In the genomic region with DNA sequence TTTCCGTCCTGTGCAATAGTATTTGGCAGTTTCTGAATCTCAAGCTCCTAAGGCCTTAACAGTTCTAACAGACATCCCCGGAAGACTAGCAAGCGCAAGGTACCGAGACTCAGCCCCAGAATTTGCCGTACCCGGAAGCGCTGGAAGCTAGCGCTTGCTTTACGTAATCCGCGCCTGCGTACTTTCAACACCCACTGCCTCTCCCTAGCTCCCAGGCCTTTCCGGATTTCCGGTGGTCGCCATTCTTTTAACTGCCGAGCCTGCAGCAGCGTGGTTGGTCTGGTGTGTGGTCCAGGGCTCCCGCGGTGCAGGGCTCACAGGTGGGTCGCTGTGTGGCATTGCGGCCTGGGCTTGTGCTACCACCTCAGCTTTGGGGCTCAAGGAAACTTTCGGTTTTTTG, we compare ENCODE assay signal across 30 mouse cellular contexts. TPM values are rescaled to one million over a fixed set of nuclear protein-coding genes. Genes with fewer than 3 reads are reported as not detected.
DNase-seq lines count a peak whose midpoint lies in the region; ATAC-seq lines count a peak whose summit lies in the region.
"Had no signal": no experiment of that assay in that cellular context is flagged by ENCODE, and none has a peak within 500 bp of the region (broad histone marks: within the 10 kb centered on the region; RNA-seq: fewer than 3 reads in every experiment).

A gene (plus strand): TSS at position 222 of the 400 bp plus-strand sequence.

- H3K36me3 ChIP-seq in limb, embryonic 15.5 days: no peaks in the 10 kb centered on the region
- no peaks in the 10 kb centered on the region for H3K36me3 ChIP-seq in limb, embryonic 10.5 days
- H3K36me3 ChIP-seq in forebrain, embryonic 13.5 days (ENCODE audit: poor library complexity, severe bottlenecking): no peaks in the 10 kb centered on the region
- H3K36me3 ChIP-seq: embryonic facial prominence, embryonic 15.5 days; forebrain, embryonic 10.5 days; G1E; hindbrain, embryonic 12.5 days; limb, embryonic 13.5 days; liver, embryonic 15.5 days; lung, embryonic 15.5 days; midbrain, embryonic 15.5 days; neural tube, embryonic 13.5 days had no signal

- 71% methylated on average over 22 of the region's 22 CpGs for WGBS in limb, embryonic 15.5 days
- WGBS in limb, embryonic 10.5 days: 87% methylated on average over 22 of the region's 22 CpGs
- whole genome bisulfite sequencing in forebrain, embryonic 13.5 days: 89% methylated on average over 22 of the region's 22 CpGs

- peak within 1 kb of the TSS; percentile 7; the same call in 1 of the 2 replicates for H3K4me3 ChIP-seq in limb, embryonic 15.5 days
- H3K4me3 ChIP-seq in limb, embryonic 10.5 days: no peak within 1 kb of the TSS
- no peak within 1 kb of the TSS for H3K4me3 ChIP-seq in forebrain, embryonic 13.5 days
- H3K4me3 ChIP-seq: embryonic facial prominence, embryonic 15.5 days; forebrain, embryonic 10.5 days; heart, adult 2 months; hindbrain, embryonic 12.5 days; limb, embryonic 13.5 days; liver, embryonic 15.5 days; lung, embryonic 15.5 days; midbrain, embryonic 15.5 days; neural tube, embryonic 13.5 days had no signal

- H3K9me3 ChIP-seq in limb, embryonic 15.5 days: no peaks in the 10 kb centered on the region
- no peaks in the 10 kb centered on the region for H3K9me3 ChIP-seq in limb, embryonic 10.5 days (replicated peaks)
- H3K9me3 ChIP-seq in forebrain, embryonic 13.5 days (replicated peaks): no peaks in the 10 kb centered on the region
- H3K9me3 ChIP-seq: embryonic facial prominence, embryonic 15.5 days; G1E; hindbrain, embryonic 12.5 days; liver, embryonic 15.5 days; lung, embryonic 15.5 days; midbrain, embryonic 15.5 days; neural tube, embryonic 13.5 days had no signal

- H3K4me1 ChIP-seq in limb, embryonic 15.5 days: no peaks in the 10 kb centered on the region
- no peaks in the 10 kb centered on the region for H3K4me1 ChIP-seq in limb, embryonic 10.5 days
- H3K4me1 ChIP-seq in forebrain, embryonic 13.5 days: no peaks in the 10 kb centered on the region
- H3K4me1 ChIP-seq: embryonic facial prominence, embryonic 15.5 days; forebrain, embryonic 10.5 days; hindbrain, embryonic 12.5 days; limb, embryonic 13.5 days; liver, embryonic 15.5 days; lung, embryonic 15.5 days; midbrain, embryonic 15.5 days; neural tube, embryonic 13.5 days had no signal

- H3K4me2 ChIP-seq in limb, embryonic 15.5 days: no peak within 1 kb of the TSS
- no peak within 1 kb of the TSS for H3K4me2 ChIP-seq in forebrain, embryonic 13.5 days
- H3K4me2 ChIP-seq: embryonic facial prominence, embryonic 15.5 days; hindbrain, embryonic 12.5 days; limb, embryonic 13.5 days; liver, embryonic 15.5 days; lung, embryonic 15.5 days; midbrain, embryonic 15.5 days; neural tube, embryonic 13.5 days had no signal

- DNase-seq in limb, embryonic 10.5 days (ENCODE audit: low spot score): no peak
- peak; percentile 61 for DNase-seq in MN1 (ENCODE audit: low spot score)
- DNase-seq in fibroblast of lung, adult 2 months (ENCODE audit: low read depth): peak; percentile 19
- DNase-seq in neural tube, embryonic 10.5 days (ENCODE audit: extremely low spot score, low spot score): no peak
- no peak for DNase-seq in cerebellum, adult 8-10 months
- DNase-seq: adrenal gland, adult 2 months; cerebellum, adult 11-12 months; cerebellum, postnatal 14 days; forebrain, postnatal 0 days; gastrocnemius, postnatal 25 days; heart, adult 2 months; kidney, postnatal 36 days; layer of hippocampus, postnatal 36 days; lung, postnatal 36 days; retina, postnatal 1 day; right cerebral cortex, postnatal 25 days had no signal

- no peak within 1 kb of the TSS for H3K27ac ChIP-seq in limb, embryonic 15.5 days
- H3K27ac ChIP-seq in limb, embryonic 10.5 days: no peak within 1 kb of the TSS
- no peak within 1 kb of the TSS for H3K27ac ChIP-seq in forebrain, embryonic 13.5 days
- H3K27ac ChIP-seq: embryonic facial prominence, embryonic 15.5 days; forebrain, embryonic 10.5 days; heart, adult 2 months; hindbrain, embryonic 12.5 days; limb, embryonic 13.5 days; liver, embryonic 15.5 days; lung, embryonic 15.5 days; midbrain, embryonic 15.5 days; neural tube, embryonic 13.5 days had no signal

- no peak within 1 kb of the TSS for H3K9ac ChIP-seq in limb, embryonic 15.5 days
- no peak within 1 kb of the TSS for H3K9ac ChIP-seq in forebrain, embryonic 13.5 days
- H3K9ac ChIP-seq: embryonic facial prominence, embryonic 15.5 days; forebrain, postnatal 0 days; hindbrain, embryonic 12.5 days; limb, embryonic 13.5 days; liver, embryonic 15.5 days; lung, embryonic 15.5 days; midbrain, embryonic 15.5 days; neural tube, embryonic 13.5 days had no signal

- no peak for ATAC-seq in limb, embryonic 15.5 days (ENCODE audit: insufficient number of reproducible peaks, low FRiP score, low TSS enrichment, low read depth)
- ATAC-seq in forebrain, embryonic 13.5 days: no peak
- ATAC-seq: forebrain, postnatal 0 days; intestine, postnatal 0 days; midbrain, embryonic 15.5 days had no signal

- no peaks in the 10 kb centered on the region for H3K27me3 ChIP-seq in limb, embryonic 15.5 days
- no peaks in the 10 kb centered on the region for H3K27me3 ChIP-seq in limb, embryonic 10.5 days (ENCODE audit: low read depth, poor library complexity, severe bottlenecking)
- H3K27me3 ChIP-seq in forebrain, embryonic 13.5 days: no peaks in the 10 kb centered on the region
- H3K27me3 ChIP-seq: embryonic facial prominence, embryonic 15.5 days; hindbrain, embryonic 12.5 days; limb, embryonic 13.5 days; liver, embryonic 15.5 days; lung, embryonic 15.5 days; midbrain, embryonic 15.5 days; neural tube, embryonic 13.5 days had no signal

RNA-seq across cellular contexts. Expression of the gene that starts here (rescaled TPM):
- 8.0 and 8.5 TPM in 2 replicates for polyA plus RNA-seq in limb, embryonic 15.5 days (2015; fragmentation: Nextera tagmentation; extraction: Ambion mirVana)
- polyA plus RNA-seq in limb, embryonic 10.5 days (2016; fragmentation: Nextera tagmentation; extraction: Ambion mirVana): 0.38 TPM in 1 of 2 replicates, not detected in the other
- 0.34 TPM in 1 of 2 replicates, not detected in the other for polyA plus RNA-seq in forebrain, embryonic 13.5 days (2015; fragmentation: Nextera tagmentation; extraction: Ambion mirVana)
- polyA plus RNA-seq: adrenal gland, adult 2 months; forebrain, embryonic 10.5 days; G1E; heart, embryonic 14.5 days; intestine, postnatal 0 days; kidney, embryonic 14.5 days; neural tube, embryonic 13.5 days had no signal

Comparison
In these comparisons a context has a peak if more than half of its experiments do, and no peak if none do; other contexts are left out.
1. DNase-seq: peak in MN1 (single experiment) and fibroblast of lung, adult 2 months (single experiment); none in limb, embryonic 10.5 days (single experiment), neural tube, embryonic 10.5 days (single experiment) and cerebellum, adult 8-10 months (single experiment).